Mouse (Mus musculus) spleen, adult 2 months (tissue): Measurements from ENCODE around the gene Best3.

ENCODE experiments used
- CTCF ChIP-seq: fragments of 200-500 bp; IDR thresholded peaks from 2 replicates; pipeline ENCODE4 v1.5.1; 2011; ENCODE audit warnings: mild to moderate bottlenecking, inconsistent platforms; ENCODE audit not compliant: insufficient read depth, insufficient read length, insufficient replicate concordance; ENCODE audit errors: extremely low read depth
- POLR2A ChIP-seq: fragments of 200-500 bp; IDR thresholded peaks from 2 replicates; pipeline ENCODE4 v1.6.1; 2011; ENCODE audit warnings: low read depth, low read length, inconsistent platforms

GRCm38 (mm10) chr10:117049961-117050597, 64.0 kb downstream of the Best3 start:
- no peak for TF ChIP-seq POLR2A
- no peak for TF ChIP-seq CTCF
